ENCODE assay signal across 20 mouse cellular contexts in the genomic region with DNA sequence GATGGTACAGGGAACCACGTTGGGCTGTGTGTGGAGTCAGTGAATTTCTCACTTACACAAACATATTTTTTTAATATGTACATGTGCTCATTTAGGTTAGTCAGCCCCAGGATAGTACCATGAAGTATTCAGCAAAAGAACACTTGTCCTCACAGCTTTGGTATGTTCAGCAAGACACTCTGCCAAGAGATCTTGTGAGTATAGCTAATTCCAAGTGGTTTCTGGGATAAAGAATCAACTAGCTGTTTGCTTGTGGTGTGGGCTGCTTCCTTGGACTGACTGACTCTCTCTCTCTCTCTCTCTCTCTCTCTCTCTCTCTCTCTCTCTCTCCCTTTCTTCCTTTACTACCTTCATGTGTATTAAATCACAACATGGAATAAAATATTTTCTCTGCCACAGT.
DNase-seq lines count a peak whose midpoint lies in the region; ATAC-seq lines count a peak whose summit lies in the region.
"Had no signal": no experiment of that assay in that cellular context is flagged by ENCODE, and none has a peak within 500 bp of the region (broad histone marks: within the 10 kb centered on the region; RNA-seq: fewer than 3 reads in every experiment).

No protein-coding gene starts in this region.

- 46% methylated on average over 1 of the region's 1 CpGs for WGBS in heart, embryonic 11.5 days (ENCODE audit: insufficient replicate concordance)
- 59% methylated on average over 1 of the region's 1 CpGs for WGBS in hindbrain, embryonic 13.5 days

- DNase-seq in frontal cortex, postnatal 10 days (ENCODE audit: low spot score in 2 of 2), result no peak
- peak; percentile 41 to 52 for DNase-seq in heart, adult 9 months (ENCODE audit: low spot score in 2 of 2)
- DNase-seq in right cerebral cortex, adult 18-20 months, result peak; percentile 4
- no peak for DNase-seq in right cerebral cortex, postnatal 36 days (ENCODE audit: low spot score in 2 of 2)
- DNase-seq in left cerebral cortex, adult 18-20 months (ENCODE audit: low spot score in 2 of 2), result no peak
- DNase-seq: adrenal gland, postnatal 36 days; cerebellum, adult 2 months; kidney, adult 18-20 months; kidney, postnatal 14 days; spleen, adult 18-20 months had no signal

- H3K9ac ChIP-seq in heart, embryonic 11.5 days (ENCODE audit: low read depth, low read length), result no peak overlapping the region
- H3K9ac ChIP-seq in hindbrain, embryonic 13.5 days, result no peak overlapping the region
- H3K9ac ChIP-seq: embryonic facial prominence, embryonic 12.5 days; forebrain, embryonic 12.5 days; limb, embryonic 12.5 days; liver, embryonic 15.5 days; midbrain, embryonic 13.5 days; stomach, embryonic 15.5 days had no signal

- H3K4me3 ChIP-seq in heart, embryonic 11.5 days (ENCODE audit: low read depth, low read length), result no peak overlapping the region
- no peak overlapping the region for H3K4me3 ChIP-seq in hindbrain, embryonic 13.5 days
- H3K4me3 ChIP-seq: embryonic facial prominence, embryonic 12.5 days; forebrain, embryonic 12.5 days; left cerebral cortex, adult 2 months; limb, embryonic 12.5 days; liver, embryonic 15.5 days; midbrain, embryonic 13.5 days; stomach, embryonic 15.5 days had no signal

- no peaks in the 10 kb centered on the region for H3K4me1 ChIP-seq in heart, embryonic 11.5 days (ENCODE audit: control insufficient read depth, insufficient read depth, low read length)
- H3K4me1 ChIP-seq in hindbrain, embryonic 13.5 days (replicated peaks), result no peaks in the 10 kb centered on the region
- H3K4me1 ChIP-seq: embryonic facial prominence, embryonic 12.5 days; forebrain, embryonic 12.5 days; limb, embryonic 12.5 days; liver, embryonic 15.5 days; midbrain, embryonic 13.5 days; stomach, embryonic 15.5 days had no signal

- no peaks in the 10 kb centered on the region for H3K27me3 ChIP-seq in heart, embryonic 11.5 days (ENCODE audit: control insufficient read depth, insufficient read depth, low read length)
- H3K27me3 ChIP-seq in hindbrain, embryonic 13.5 days, result no peaks in the 10 kb centered on the region
- H3K27me3 ChIP-seq: embryonic facial prominence, embryonic 12.5 days; forebrain, embryonic 12.5 days; limb, embryonic 12.5 days; liver, embryonic 15.5 days; midbrain, embryonic 13.5 days; stomach, embryonic 15.5 days had no signal

- no peaks in the 10 kb centered on the region for H3K36me3 ChIP-seq in heart, embryonic 11.5 days (ENCODE audit: control insufficient read depth, insufficient read depth, low read length)
- H3K36me3 ChIP-seq in hindbrain, embryonic 13.5 days, result no peaks in the 10 kb centered on the region
- H3K36me3 ChIP-seq: embryonic facial prominence, embryonic 12.5 days; forebrain, embryonic 12.5 days; limb, embryonic 12.5 days; liver, embryonic 15.5 days; midbrain, embryonic 13.5 days; stomach, embryonic 15.5 days had no signal

- no peak overlapping the region for H3K27ac ChIP-seq in heart, embryonic 11.5 days (ENCODE audit: low read depth, low read length)
- H3K27ac ChIP-seq in hindbrain, embryonic 13.5 days, result no peak overlapping the region
- H3K27ac ChIP-seq: embryonic facial prominence, embryonic 12.5 days; forebrain, embryonic 12.5 days; left cerebral cortex, adult 2 months; limb, embryonic 12.5 days; liver, embryonic 15.5 days; midbrain, embryonic 13.5 days; stomach, embryonic 15.5 days had no signal

- H3K9me3 ChIP-seq in heart, embryonic 11.5 days (replicated peaks; ENCODE audit: control insufficient read depth, low read length), result no peaks in the 10 kb centered on the region
- H3K9me3 ChIP-seq in hindbrain, embryonic 13.5 days, result no peaks in the 10 kb centered on the region
- H3K9me3 ChIP-seq: embryonic facial prominence, embryonic 12.5 days; forebrain, embryonic 12.5 days; limb, embryonic 12.5 days; liver, embryonic 15.5 days; midbrain, embryonic 13.5 days; stomach, embryonic 15.5 days had no signal

- no peak overlapping the region for H3K4me2 ChIP-seq in heart, embryonic 11.5 days
- H3K4me2 ChIP-seq in hindbrain, embryonic 13.5 days, result no peak overlapping the region
- H3K4me2 ChIP-seq: embryonic facial prominence, embryonic 12.5 days; forebrain, embryonic 12.5 days; limb, embryonic 12.5 days; liver, embryonic 15.5 days; midbrain, embryonic 13.5 days; stomach, embryonic 15.5 days had no signal

- peak; percentile 74 for ATAC-seq in frontal cortex, adult (ENCODE audit: low TSS enrichment)
- no peak for ATAC-seq in heart, embryonic 11.5 days (replicated peaks; ENCODE audit: insufficient number of reproducible peaks, low FRiP score, low TSS enrichment)
- no peak for ATAC-seq in hindbrain, embryonic 13.5 days (ENCODE audit: low FRiP score)
- ATAC-seq: midbrain, embryonic 13.5 days had no signal

Comparison
In these comparisons a context has a peak if more than half of its experiments do, and no peak if none do; other contexts are left out.
1. DNase-seq: peak in heart, adult 9 months (2 of 2) and right cerebral cortex, adult 18-20 months (single experiment); none in frontal cortex, postnatal 10 days (0 of 2), right cerebral cortex, postnatal 36 days (0 of 2) and left cerebral cortex, adult 18-20 months (0 of 2).